Mouse (Mus musculus) ES-E14 (cell line): ENCODE measurements around the gene Drc3. TPM values are rescaled to one million over a fixed set of nuclear protein-coding genes. Genes with fewer than 3 reads are reported as not detected.

ENCODE experiments used
- DNase-seq: peaks from one replicate; pipeline ENCODE4 v3.0.0-alpha.2; 2013; ENCODE audit warnings: low read depth, low spot score
- H3K27ac ChIP-seq: 2 replicates; pipeline ENCODE4 v1.5.1; 2012; ENCODE audit warnings: low read depth, mild to moderate bottlenecking, low read length, moderate library complexity, mixed read lengths; ENCODE audit not compliant: poor library complexity, insufficient read depth, severe bottlenecking
- H3K36me3 ChIP-seq: 2 replicates; pipeline ENCODE4 v1.6.1; 2012; ENCODE audit warnings: mild to moderate bottlenecking, low read length, moderate library complexity, mixed read lengths; ENCODE audit not compliant: control insufficient read depth, poor library complexity, insufficient read depth, severe bottlenecking
- H3K4me1 ChIP-seq, 2 experiments: fragments of 150-350 bp in 1 of 2; sonication (generic) in 1 of 2; 2 replicates each; pipeline ENCODE4 v1.6.1; 2012; ENCODE audit warnings: low read length in 2 of 2, mild to moderate bottlenecking in 1 of 2, mixed read lengths in 1 of 2; ENCODE audit not compliant: control insufficient read depth in 2 of 2, insufficient read depth in 2 of 2, poor library complexity in 1 of 2
- H3K4me3 ChIP-seq, 2 experiments: fragments of 150-350 bp in 1 of 2; sonication (generic) in 1 of 2; 2 replicates each; pipeline ENCODE4 v1.5.1; 2012; ENCODE audit warnings: low read length in 2 of 2, low read depth in 1 of 2, mild to moderate bottlenecking in 1 of 2, mixed read lengths in 1 of 2; ENCODE audit not compliant: insufficient read depth in 1 of 2, poor library complexity in 1 of 2, severe bottlenecking in 1 of 2
- H3K9ac ChIP-seq: 2 replicates; pipeline ENCODE4 v1.6.1; 2012; ENCODE audit warnings: low read depth, mild to moderate bottlenecking, low read length, mixed read lengths; ENCODE audit not compliant: poor library complexity, insufficient read depth, severe bottlenecking
- H3K9me3 ChIP-seq: fragments of 150-350 bp; sonication (generic); 2 replicates; pipeline ENCODE4 v1.6.1; 2012; ENCODE audit warnings: low read depth, mild to moderate bottlenecking, low read length; ENCODE audit not compliant: control insufficient read depth, insufficient read depth
- CHD2 ChIP-seq: IDR thresholded peaks from 2 replicates; pipeline ENCODE4 v1.6.1; 2014; ENCODE audit warnings: mild to moderate bottlenecking, low read depth, low read length, inconsistent platforms
- HCFC1 ChIP-seq: IDR thresholded peaks from 2 replicates; pipeline ENCODE4 v1.6.1; 2012; ENCODE audit warnings: low read length, inconsistent platforms, borderline replicate concordance; ENCODE audit not compliant: insufficient read depth
- MAFK ChIP-seq: IDR thresholded peaks from 2 replicates; pipeline ENCODE4 v1.6.1; 2014; ENCODE audit warnings: mild to moderate bottlenecking, low read depth, low read length, inconsistent platforms; ENCODE audit not compliant: insufficient read depth
- ZC3H11A ChIP-seq: IDR thresholded peaks from 2 replicates; pipeline ENCODE4 v1.6.1; 2012; ENCODE audit warnings: low read depth, mild to moderate bottlenecking, inconsistent platforms, low read length, borderline replicate concordance
- ZNF384 ChIP-seq: IDR thresholded peaks from 2 replicates; pipeline ENCODE4 v1.6.1; 2012; ENCODE audit warnings: low read depth, low read length, inconsistent platforms
- in situ Hi-C, 2 experiments: fragments of 600-800 bp; cut with MboI; formaldehyde crosslinking; loops; one replicate each; pipeline ENCODE4 v1.15.1; 2025; ENCODE audit warnings: low sequenced_read_pairs in 2 of 2, inconsistent platforms in 1 of 2; ENCODE audit not compliant: unreplicated experiment in 2 of 2
- total RNA-seq: library from RNA; depleted of rRNA; stranded (reverse); fragments of 300-350 nt; gene quantifications from 2 replicates; pipeline ENCODE4 v1.2.3, GENCODE M21; 2012

Gene Drc3
- total RNA-seq, 1 experiment = 1.9 TPM

DNA sequence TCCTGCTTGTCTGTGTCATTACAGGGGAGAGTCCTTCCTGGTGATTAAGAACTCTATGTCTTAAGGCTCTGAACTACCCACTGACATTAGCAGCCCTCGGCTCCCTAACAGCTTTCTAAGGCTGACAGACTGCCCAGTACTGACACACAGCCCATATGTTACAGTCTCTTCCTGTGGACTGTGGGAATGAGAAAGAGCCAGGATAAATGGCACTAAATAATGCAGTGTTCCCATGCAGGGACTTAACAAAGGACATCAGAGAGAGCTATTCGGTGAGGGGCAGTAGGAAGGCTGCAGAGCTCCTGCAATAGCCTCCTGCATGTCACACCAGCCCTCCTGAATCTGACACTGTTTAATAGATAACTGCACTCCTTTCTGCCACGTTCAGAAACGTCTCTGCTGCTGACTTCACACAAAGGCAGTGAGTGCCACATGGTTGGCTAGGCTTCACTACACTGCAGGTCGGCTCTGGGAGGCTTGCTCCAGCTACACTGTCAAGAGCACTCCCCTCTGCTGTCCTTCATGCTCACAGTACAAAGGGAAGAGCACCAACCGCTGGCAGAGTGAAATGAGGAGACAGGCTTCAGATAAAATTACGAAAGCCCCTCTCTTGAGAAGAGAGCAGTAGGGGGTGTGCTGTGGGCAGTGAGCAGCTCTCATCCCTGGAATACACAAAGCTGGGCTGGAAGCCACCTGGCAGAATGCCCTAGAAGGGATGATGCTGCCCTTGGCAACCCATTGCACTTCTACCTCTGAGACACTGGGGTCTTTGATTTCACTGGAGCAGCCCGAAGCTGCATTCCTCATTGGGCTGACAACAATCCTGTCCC, 41.9 kb upstream of the Drc3 start:
- no peak for DNase-seq
- Histone ChIP-seq H3K4me1 (no peaks in the 10 kb centered on the region; a peak in 1 of 4 replicates), H3K27ac (no peak overlapping the region), H3K9me3 (no peaks in the 10 kb centered on the region), H3K36me3 (no peaks in the 10 kb centered on the region), H3K4me3 (no peak overlapping the region), H3K9ac (no peak overlapping the region)
- in situ Hi-C loops = no loop called here
- TF ChIP-seq MAFK (no peak), HCFC1 (no peak), ZNF384 (no peak), ZC3H11A (no peak), CHD2 (no peak)

DNA sequence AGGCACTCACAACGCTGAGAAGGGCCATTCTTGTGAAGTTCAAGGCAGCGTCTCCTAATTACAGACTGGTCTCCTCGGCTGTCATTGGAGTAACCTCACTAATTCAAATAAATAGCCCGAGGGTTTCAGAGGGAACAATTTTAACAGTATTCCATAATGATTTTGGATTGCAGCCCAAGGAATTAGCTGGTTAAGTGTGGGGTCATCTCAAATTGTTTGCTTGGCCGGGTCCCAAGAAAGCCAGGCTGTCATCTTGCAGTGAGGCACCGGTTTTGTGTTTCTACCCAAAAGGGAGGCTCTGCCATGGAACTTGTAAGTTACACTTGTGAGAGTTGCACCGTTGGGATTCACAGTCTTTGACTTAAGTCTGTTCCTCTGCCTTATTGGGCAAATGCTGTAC, 36.9 kb upstream of the Drc3 start:
- peaks cover 0 to 2% of the 10 kb centered on the region in 2 experiments; a peak in 2 of 4 replicates for H3K4me1 ChIP-seq
- H3K4me3 ChIP-seq = no peak overlapping the region
- TF ChIP-seq ZNF384 (no peak), HCFC1 (no peak), ZC3H11A (no peak), MAFK (no peak)
- in situ Hi-C loops = no loop called here
- no peak overlapping the region for H3K9ac ChIP-seq
- H3K27ac ChIP-seq = no peak overlapping the region
- no peak for DNase-seq
- no peaks in the 10 kb centered on the region for H3K9me3 ChIP-seq
- no peaks in the 10 kb centered on the region for H3K36me3 ChIP-seq

DNA sequence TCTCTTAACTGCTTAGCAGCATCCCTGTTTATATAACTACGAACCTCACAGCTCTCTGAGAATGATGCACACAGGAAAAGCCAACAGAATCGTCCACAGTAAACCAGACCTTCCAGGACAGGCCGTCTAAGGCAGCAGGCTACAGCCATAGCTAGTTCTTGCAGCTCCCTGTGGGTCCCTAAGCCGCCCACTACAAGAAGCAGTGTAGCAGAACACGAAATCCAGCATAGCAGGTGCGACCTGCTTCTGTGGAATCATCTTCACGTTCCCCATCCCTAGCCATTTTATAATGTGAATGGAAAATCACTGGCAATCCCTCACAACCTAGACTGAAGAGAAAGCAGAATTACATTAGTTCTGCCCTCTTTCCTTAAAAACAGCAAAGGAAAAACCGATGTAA, 36.2 kb upstream of the Drc3 start:
- no peak for DNase-seq
- in situ Hi-C loops = no loop called here
- no peak overlapping the region for H3K27ac ChIP-seq
- H3K36me3 ChIP-seq = no peaks in the 10 kb centered on the region
- H3K9ac ChIP-seq = no peak overlapping the region
- H3K4me1 ChIP-seq = peaks cover 0 to 2% of the 10 kb centered on the region in 2 experiments; a peak in 2 of 4 replicates
- H3K4me3 ChIP-seq = no peak overlapping the region
- no peaks in the 10 kb centered on the region for H3K9me3 ChIP-seq
- no peak for TF ChIP-seq CHD2
- no peak for TF ChIP-seq MAFK
- no peak for TF ChIP-seq ZNF384

DNA sequence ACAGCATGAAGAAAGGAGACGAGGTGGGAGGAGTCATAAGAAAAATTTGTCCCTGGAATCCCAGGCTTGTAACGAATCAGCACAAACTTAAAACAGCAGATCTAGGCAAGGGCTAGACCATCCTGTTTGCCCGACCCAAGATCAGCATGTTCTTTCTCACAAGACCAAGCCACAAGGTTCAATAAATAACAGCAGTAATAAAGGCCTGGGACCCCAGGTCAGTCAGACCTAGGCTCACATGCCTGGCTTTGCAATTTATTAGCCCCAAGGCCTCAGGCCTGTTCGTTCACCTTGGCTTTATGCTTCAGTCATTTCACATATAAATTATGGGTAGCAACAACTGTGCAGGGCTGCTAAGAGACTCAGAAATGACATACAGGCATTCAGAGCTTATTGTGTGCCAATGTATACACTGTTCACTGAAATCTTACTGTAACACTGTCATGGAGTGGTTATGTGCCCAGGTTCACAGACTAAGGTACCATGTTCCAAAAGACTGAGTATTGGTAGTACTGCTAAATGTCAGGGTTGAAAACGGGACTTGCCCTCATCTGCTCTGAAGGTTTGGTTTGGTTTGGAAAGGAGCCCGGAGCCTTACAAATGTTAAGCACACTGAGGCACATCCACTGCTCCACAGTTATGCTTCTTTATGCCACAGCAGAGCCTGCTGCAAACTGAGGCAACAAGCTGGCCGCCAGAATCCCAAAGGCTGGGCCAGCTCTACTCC, 35.6 kb upstream of the Drc3 start:
- H3K36me3 ChIP-seq = no peaks in the 10 kb centered on the region
- H3K4me1 ChIP-seq = peaks cover 0 to 2% of the 10 kb centered on the region in 2 experiments; a peak in 1 of 4 replicates
- TF ChIP-seq HCFC1 (no peak), ZNF384 (no peak), ZC3H11A (no peak), MAFK (no peak), CHD2 (no peak)
- DNase-seq = no peak
- H3K4me3 ChIP-seq = no peak overlapping the region
- H3K9me3 ChIP-seq = no peaks in the 10 kb centered on the region
- H3K27ac ChIP-seq = no peak overlapping the region
- H3K9ac ChIP-seq = no peak overlapping the region
- in situ Hi-C loops = no loop called here
